Mouse (Mus musculus): ENCODE results near the gene Pet117. TPM values are rescaled to one million over a fixed set of nuclear protein-coding genes. Genes with fewer than 3 reads are reported as not detected.

Gene Pet117
- polyA plus RNA-seq (2011; ENCODE audit: insufficient read depth, insufficient read length, low read depth, missing spikeins): 8.6 and 9.1 TPM in 2 replicates

GRCm38 (mm10) chr2:144368400-144369019 lies at the start of gene Pet117, which contains the start of gene Kat14:
Gene Pet117, plus strand, starts transcription at chr2:144368996.
Gene Kat14, plus strand, starts transcription at chr2:144368983.
- TF ChIP-seq POLR2A (IDR thresholded peaks at IDR 0.05; ENCODE audit: insufficient read depth, low read length): peak; percentile 35
- TF ChIP-seq CTCF (IDR thresholded peaks at IDR 0.05; ENCODE audit: low read depth, low read length): no peak
- peak; percentile 71; the same call in 1 of the 2 replicates for TF ChIP-seq EP300 (IDR thresholded peaks at IDR 0.05; ENCODE audit: insufficient read depth, low read depth, low read length)
- no peaks in the 10 kb centered on the region for H3K4me1 ChIP-seq (ENCODE audit: control insufficient read depth, insufficient read depth, low read length)
- peaks cover 8% of the 10 kb centered on the region for H3K36me3 ChIP-seq (ENCODE audit: control insufficient read depth, insufficient read depth, low read length, poor library complexity, severe bottlenecking)
- peak within 1 kb of the TSS; percentile 99 for H3K27ac ChIP-seq (ENCODE audit: insufficient read depth, low read length)
- peak within 1 kb of the TSS; percentile 92 for H3K9ac ChIP-seq (ENCODE audit: low read depth, poor library complexity, severe bottlenecking)
- H3K4me3 ChIP-seq (ENCODE audit: low read depth, low read length): peak within 1 kb of the TSS; percentile 100
- H3K27me3 ChIP-seq (ENCODE audit: control insufficient read depth, insufficient read depth, low read length, poor library complexity, severe bottlenecking): no peaks in the 10 kb centered on the region
- no peaks in the 10 kb centered on the region for H3K9me3 ChIP-seq (replicated peaks; ENCODE audit: control insufficient read depth, insufficient read depth, low read length, poor library complexity, severe bottlenecking)

- no peaks in the 10 kb centered on the region for H3K9me3 ChIP-seq (replicated peaks; ENCODE audit: control insufficient read depth, insufficient read depth, low read length, poor library complexity, severe bottlenecking)
- TF ChIP-seq CTCF (IDR thresholded peaks at IDR 0.05; ENCODE audit: low read depth, low read length) (no peak), POLR2A (IDR thresholded peaks at IDR 0.05; ENCODE audit: insufficient read depth, low read length) (no peak), EP300 (IDR thresholded peaks at IDR 0.05; ENCODE audit: insufficient read depth, low read depth, low read length) (no peak)
- H3K27me3 ChIP-seq (ENCODE audit: control insufficient read depth, insufficient read depth, low read length, poor library complexity, severe bottlenecking): no peaks in the 10 kb centered on the region
- H3K4me3 ChIP-seq (ENCODE audit: low read depth, low read length): no peak overlapping the region
- H3K27ac ChIP-seq (ENCODE audit: insufficient read depth, low read length): no peak overlapping the region
- H3K9ac ChIP-seq (ENCODE audit: low read depth, poor library complexity, severe bottlenecking): no peak overlapping the region
- H3K4me1 ChIP-seq (ENCODE audit: control insufficient read depth, insufficient read depth, low read length): peaks cover 3% of the 10 kb centered on the region
- H3K36me3 ChIP-seq (ENCODE audit: control insufficient read depth, insufficient read depth, low read length, poor library complexity, severe bottlenecking): no peaks in the 10 kb centered on the region
Observed at GRCm38 (mm10) chr2:144324218-144324617, 44.6 kb upstream of the Pet117 start.

- Histone ChIP-seq H3K4me1 (ENCODE audit: control insufficient read depth, insufficient read depth, low read length) (peaks cover 5% of the 10 kb centered on the region), H3K4me3 (ENCODE audit: low read depth, low read length) (no peak overlapping the region; the same call in 1 of the 2 replicates), H3K9ac (ENCODE audit: low read depth, poor library complexity, severe bottlenecking) (peak overlapping the region; percentile 58; the same call in 1 of the 2 replicates), H3K36me3 (ENCODE audit: control insufficient read depth, insufficient read depth, low read length, poor library complexity, severe bottlenecking) (no peaks in the 10 kb centered on the region), H3K27me3 (ENCODE audit: control insufficient read depth, insufficient read depth, low read length, poor library complexity, severe bottlenecking) (0 out of 2 replicates have a peak, but pooled peaks cover 2% of the 10 kb centered on the region), H3K27ac (ENCODE audit: insufficient read depth, low read length) (no peak overlapping the region), H3K9me3 (replicated peaks; ENCODE audit: control insufficient read depth, insufficient read depth, low read length, poor library complexity, severe bottlenecking) (no peaks in the 10 kb centered on the region)
- no peak for TF ChIP-seq EP300 (IDR thresholded peaks at IDR 0.05; ENCODE audit: insufficient read depth, low read depth, low read length)
- TF ChIP-seq POLR2A (IDR thresholded peaks at IDR 0.05; ENCODE audit: insufficient read depth, low read length): no peak
- no peak for TF ChIP-seq CTCF (IDR thresholded peaks at IDR 0.05; ENCODE audit: low read depth, low read length)
Observed at GRCm38 (mm10) chr2:144329451-144329850, 39.3 kb upstream of the Pet117 start.

GRCm38 (mm10) chr2:144329937-144330336 lies 38.9 kb upstream of the Pet117 start:
- H3K4me3 ChIP-seq (ENCODE audit: low read depth, low read length): peak overlapping the region; percentile 36; the same call in 1 of the 2 replicates
- peak overlapping the region; percentile 58 for H3K9ac ChIP-seq (ENCODE audit: low read depth, poor library complexity, severe bottlenecking)
- H3K27ac ChIP-seq (ENCODE audit: insufficient read depth, low read length): no peak overlapping the region
- H3K4me1 ChIP-seq (ENCODE audit: control insufficient read depth, insufficient read depth, low read length): peaks cover 5% of the 10 kb centered on the region
- H3K36me3 ChIP-seq (ENCODE audit: control insufficient read depth, insufficient read depth, low read length, poor library complexity, severe bottlenecking): no peaks in the 10 kb centered on the region
- TF ChIP-seq EP300 (IDR thresholded peaks at IDR 0.05; ENCODE audit: insufficient read depth, low read depth, low read length) (no peak), CTCF (IDR thresholded peaks at IDR 0.05; ENCODE audit: low read depth, low read length) (no peak), POLR2A (IDR thresholded peaks at IDR 0.05; ENCODE audit: insufficient read depth, low read length) (no peak)
- H3K27me3 ChIP-seq (ENCODE audit: control insufficient read depth, insufficient read depth, low read length, poor library complexity, severe bottlenecking): 0 out of 2 replicates have a peak, but pooled peaks cover 2% of the 10 kb centered on the region
- no peaks in the 10 kb centered on the region for H3K9me3 ChIP-seq (replicated peaks; ENCODE audit: control insufficient read depth, insufficient read depth, low read length, poor library complexity, severe bottlenecking)

GRCm38 (mm10) chr2:144330352-144330959 lies 38.3 kb upstream of the Pet117 start:
- Histone ChIP-seq H3K36me3 (ENCODE audit: control insufficient read depth, insufficient read depth, low read length, poor library complexity, severe bottlenecking) (no peaks in the 10 kb centered on the region), H3K27ac (ENCODE audit: insufficient read depth, low read length) (no peak overlapping the region), H3K4me1 (ENCODE audit: control insufficient read depth, insufficient read depth, low read length) (peaks cover 5% of the 10 kb centered on the region), H3K9me3 (replicated peaks; ENCODE audit: control insufficient read depth, insufficient read depth, low read length, poor library complexity, severe bottlenecking) (no peaks in the 10 kb centered on the region), H3K9ac (ENCODE audit: low read depth, poor library complexity, severe bottlenecking) (peak overlapping the region; percentile 58), H3K27me3 (ENCODE audit: control insufficient read depth, insufficient read depth, low read length, poor library complexity, severe bottlenecking) (0 out of 2 replicates have a peak, but pooled peaks cover 2% of the 10 kb centered on the region), H3K4me3 (ENCODE audit: low read depth, low read length) (peak overlapping the region; percentile 67)
- TF ChIP-seq POLR2A (IDR thresholded peaks at IDR 0.05; ENCODE audit: insufficient read depth, low read length) (no peak), EP300 (IDR thresholded peaks at IDR 0.05; ENCODE audit: insufficient read depth, low read depth, low read length) (no peak), CTCF (IDR thresholded peaks at IDR 0.05; ENCODE audit: low read depth, low read length) (no peak)
